Mouse (Mus musculus): ENCODE results near the gene Slc24a3. TPM values are rescaled to one million over a fixed set of nuclear protein-coding genes. Genes with fewer than 3 reads are reported as not detected.

Slc24a3 gene
- total and polyA plus RNA-seq, 3 experiments, result not detected

GRCm38 (mm10) chr2:145462253-145462652 is 294.7 kb downstream of the Slc24a3 start:
- Histone ChIP-seq H3K9ac (ENCODE audit: control insufficient read depth, low read depth, low read length, poor library complexity, severe bottlenecking) (no peak overlapping the region), H3K4me1 (ENCODE audit: control insufficient read depth in 1 of 2, insufficient read depth in 2 of 2, low read length in 2 of 2) (no peaks in the 10 kb centered on the region)
- DNase-seq (ENCODE audit: low read depth, low spot score), result no peak

GRCm38 (mm10) chr2:145468701-145469325 is 301.3 kb downstream of the Slc24a3 start:
- Histone ChIP-seq H3K9me3 (replicated peaks; ENCODE audit: insufficient read depth, low read length) (no peaks in the 10 kb centered on the region), H3K79me2 (ENCODE audit: control insufficient read depth, insufficient read depth, low read length, poor library complexity) (no peaks in the 10 kb centered on the region), H3K9ac (ENCODE audit: control insufficient read depth, low read depth, low read length, poor library complexity, severe bottlenecking) (no peak overlapping the region), H3K4me3 (ENCODE audit: control insufficient read depth in 1 of 2, insufficient read depth in 1 of 2, low read depth in 2 of 2, low read length in 2 of 2) (no peak overlapping the region), H3K27ac (ENCODE audit: control insufficient read depth, low read depth, low read length) (no peak overlapping the region), H3K36me3 (ENCODE audit: control insufficient read depth in 1 of 2, insufficient read depth in 2 of 2, low read length in 2 of 2) (no peaks in the 10 kb centered on the region), H3K4me1 (ENCODE audit: control insufficient read depth in 1 of 2, insufficient read depth in 2 of 2, low read length in 2 of 2) (no peaks in the 10 kb centered on the region), H3K27me3 (ENCODE audit: control insufficient read depth in 1 of 2, insufficient read depth in 2 of 2, low read length in 2 of 2) (no peaks in the 10 kb centered on the region)
- DNase-seq (ENCODE audit: low read depth, low spot score), result no peak
- TF ChIP-seq ZC3H11A (IDR thresholded peaks at IDR 0.05; ENCODE audit: low read depth, low read length) (no peak), NELFE (IDR thresholded peaks at IDR 0.05; ENCODE audit: low read depth, low read length) (no peak), ZMIZ1 (IDR thresholded peaks at IDR 0.05; ENCODE audit: low read depth, low read length) (no peak), GATA1 (IDR thresholded peaks at IDR 0.05; ENCODE audit: low read depth, low read length) (no peak), SIN3A (IDR thresholded peaks at IDR 0.05; ENCODE audit: low read length) (no peak), JUND (IDR thresholded peaks at IDR 0.05; ENCODE audit: low read depth, low read length) (no peak), POLR2AphosphoS5 (IDR thresholded peaks at IDR 0.05; ENCODE audit: borderline replicate concordance, low read depth, low read length) (no peak), KAT2A (conservative IDR thresholded peaks at IDR 0.05; ENCODE audit: low read depth, low read length) (no peak), RAD21 (IDR thresholded peaks at IDR 0.05; ENCODE audit: low read depth, low read length) (no peak), TAL1 (IDR thresholded peaks at IDR 0.05; ENCODE audit: low read length) (no peak), MYC (IDR thresholded peaks at IDR 0.05; ENCODE audit: low read depth, low read length) (no peak), ETS1 (IDR thresholded peaks at IDR 0.05; ENCODE audit: low read depth, low read length) (no peak), POLR2A (IDR thresholded peaks at IDR 0.05; ENCODE audit: control insufficient read depth in 1 of 2, insufficient read depth in 1 of 2, low read depth in 1 of 2, low read length in 2 of 2, poor library complexity in 1 of 2) (no peak), MXI1 (IDR thresholded peaks at IDR 0.05; ENCODE audit: low read depth, low read length) (no peak)

More at GRCm38 (mm10) chr2:145462253-145462652, 294.7 kb downstream of the Slc24a3 start:
- H3K9me3 ChIP-seq (replicated peaks; ENCODE audit: insufficient read depth, low read length), result no peaks in the 10 kb centered on the region
- no peaks in the 10 kb centered on the region for H3K27me3 ChIP-seq (ENCODE audit: control insufficient read depth in 1 of 2, insufficient read depth in 2 of 2, low read length in 2 of 2)
- no peaks in the 10 kb centered on the region for H3K79me2 ChIP-seq (ENCODE audit: control insufficient read depth, insufficient read depth, low read length, poor library complexity)
- no peaks in the 10 kb centered on the region for H3K36me3 ChIP-seq (ENCODE audit: control insufficient read depth in 1 of 2, insufficient read depth in 2 of 2, low read length in 2 of 2)
- TF ChIP-seq GATA1 (IDR thresholded peaks at IDR 0.05; ENCODE audit: low read depth, low read length) (no peak), SMC3 (IDR thresholded peaks at IDR 0.05; ENCODE audit: low read depth, low read length) (no peak), EP300 (IDR thresholded peaks at IDR 0.05; ENCODE audit: low read depth in 1 of 2, low read length in 2 of 2) (no peak), KAT2A (conservative IDR thresholded peaks at IDR 0.05; ENCODE audit: low read depth, low read length) (no peak), MXI1 (IDR thresholded peaks at IDR 0.05; ENCODE audit: low read depth, low read length) (no peak), MEF2A (IDR thresholded peaks at IDR 0.05; ENCODE audit: extremely low read depth, insufficient replicate concordance, low read depth, low read length, poor library complexity, severe bottlenecking) (no peak), CHD2 (IDR thresholded peaks at IDR 0.05; ENCODE audit: low read length) (no peak), MAX (IDR thresholded peaks at IDR 0.05; ENCODE audit: low read length) (no peak), USF1 (IDR thresholded peaks at IDR 0.05; ENCODE audit: low read depth, low read length) (no peak), HCFC1 (IDR thresholded peaks at IDR 0.05; ENCODE audit: low read depth, low read length) (no peak), SIN3A (IDR thresholded peaks at IDR 0.05; ENCODE audit: low read length) (no peak), NELFE (IDR thresholded peaks at IDR 0.05; ENCODE audit: low read depth, low read length) (no peak), ZNF384 (IDR thresholded peaks at IDR 0.05; ENCODE audit: low read depth, low read length) (no peak), CTCF (IDR thresholded peaks at IDR 0.05 in 2 of 3, conservative IDR thresholded peaks at IDR 0.05 in 1 of 3; ENCODE audit: control insufficient read depth in 1 of 3, insufficient read depth in 1 of 3, low read depth in 2 of 3, low read length in 3 of 3, poor library complexity in 1 of 3, severe bottlenecking in 1 of 3) (no peak), ZMIZ1 (IDR thresholded peaks at IDR 0.05; ENCODE audit: low read depth, low read length) (no peak), CHD1 (IDR thresholded peaks at IDR 0.05; ENCODE audit: low read depth, low read length) (no peak), RCOR1 (IDR thresholded peaks at IDR 0.05; ENCODE audit: low read depth, low read length) (no peak)
- H3K27ac ChIP-seq (ENCODE audit: control insufficient read depth, low read depth, low read length), result no peak overlapping the region
- no peak overlapping the region for H3K4me3 ChIP-seq (ENCODE audit: control insufficient read depth in 1 of 2, insufficient read depth in 1 of 2, low read depth in 2 of 2, low read length in 2 of 2)
